ENCODE assay signal across 15 mouse cellular contexts in the genomic region with DNA sequence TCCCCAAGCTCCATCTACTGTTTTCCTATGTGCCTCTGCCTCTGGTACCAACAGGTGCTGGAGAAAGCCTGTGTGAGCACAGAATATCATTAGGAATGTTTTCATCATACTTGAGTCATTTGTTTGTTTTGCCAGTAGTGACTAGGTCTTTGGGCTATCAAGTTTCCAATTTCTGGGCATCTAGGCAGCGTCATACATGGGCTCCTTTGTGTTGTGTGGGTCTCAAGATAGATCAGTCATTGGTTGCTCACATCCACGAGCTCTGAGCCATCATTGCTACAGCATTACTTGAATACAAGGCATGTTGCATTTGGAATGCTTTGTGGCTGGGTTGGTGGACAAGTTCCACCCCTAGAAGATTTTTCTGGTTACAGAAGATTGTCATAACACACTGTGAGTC. TPM values are rescaled to one million over a fixed set of nuclear protein-coding genes. Genes with fewer than 3 reads are reported as not detected.
"Had no signal": no experiment of that assay in that cellular context is flagged by ENCODE, and none has a peak within 500 bp of the region (broad histone marks: within the 10 kb centered on the region; RNA-seq: fewer than 3 reads in every experiment).

No protein-coding gene starts in this region.

- DNase-seq: lung, adult 18-20 months; lung, embryonic 14.5 days; lung, postnatal 10 days; lung, postnatal 4 days; midbrain, embryonic 14.5 days; retina, postnatal 1 day; right cerebral cortex, adult 18-20 months; right cerebral cortex, postnatal 25 days; right cerebral cortex, postnatal 4 days; spleen, adult 18-20 months; thymus, adult 18-20 months; thymus, postnatal 14 days; thymus, postnatal 36 days had no signal

RNA-seq across cellular contexts. Expression of a gene that starts 7.0 kb away (rescaled TPM):
- total RNA-seq: megakaryocyte, adult 5-6 weeks; megakaryocyte-erythroid progenitor cell, adult 5-6 weeks had no signal

RNA-seq across cellular contexts. Expression of a gene that starts 50.4 kb away (rescaled TPM):
- total RNA-seq: megakaryocyte, adult 5-6 weeks; megakaryocyte-erythroid progenitor cell, adult 5-6 weeks had no signal

RNA-seq across cellular contexts. Expression of a gene that starts 55.4 kb away (rescaled TPM):
- total RNA-seq: megakaryocyte, adult 5-6 weeks; megakaryocyte-erythroid progenitor cell, adult 5-6 weeks had no signal

RNA-seq across cellular contexts. Expression of a gene that starts 55.9 kb away (rescaled TPM):
- total RNA-seq: megakaryocyte, adult 5-6 weeks; megakaryocyte-erythroid progenitor cell, adult 5-6 weeks had no signal
